Mouse (Mus musculus) kidney, embryonic 16.5 days (tissue): ENCODE data around the gene Gm10401. TPM values are rescaled to one million over a fixed set of nuclear protein-coding genes. Genes with fewer than 3 reads are reported as not detected.

Experiments
- ATAC-seq: fragments of 200-750 bp; cut with Nextera tagmentation; 2 replicates; pipeline ENCODE4 v1.8.0; 2017; ENCODE audit warnings: moderate TSS enrichment; ENCODE audit not compliant: low FRiP score, low TSS enrichment
- H3K27ac ChIP-seq: fragments of 300-500 bp; sonication (generic); 2 replicates; pipeline ENCODE4 v1.5.1; 2014; ENCODE audit warnings: low read length
- H3K27me3 ChIP-seq: fragments of 300-500 bp; sonication (generic); 2 replicates; pipeline ENCODE4 v1.6.1; 2014; ENCODE audit warnings: low read length, control low read depth, mixed read lengths; ENCODE audit not compliant: insufficient read depth
- H3K36me3 ChIP-seq: fragments of 300-500 bp; sonication (generic); 2 replicates; pipeline ENCODE4 v1.6.1; 2014; ENCODE audit warnings: low read length, control low read depth, mixed read lengths; ENCODE audit not compliant: insufficient read depth
- H3K4me1 ChIP-seq: fragments of 300-500 bp; sonication (generic); 2 replicates; pipeline ENCODE4 v1.6.1; 2014; ENCODE audit warnings: low read length, control low read depth, mixed read lengths; ENCODE audit not compliant: insufficient read depth
- H3K4me2 ChIP-seq: fragments of 300-500 bp; sonication (generic); replicated peaks from 2 replicates; pipeline ENCODE4 v1.6.1; 2014; ENCODE audit warnings: low read depth, low read length
- H3K4me3 ChIP-seq: fragments of 300-500 bp; sonication (generic); 2 replicates; pipeline ENCODE4 v1.5.1; 2014; ENCODE audit warnings: mild to moderate bottlenecking, low read length
- H3K9ac ChIP-seq: fragments of 300-500 bp; sonication (generic); replicated peaks from 2 replicates; pipeline ENCODE4 v1.6.1; 2014; ENCODE audit warnings: low read length
- H3K9me3 ChIP-seq: fragments of 300-500 bp; sonication (generic); 2 replicates; pipeline ENCODE4 v1.6.1; 2016; ENCODE audit warnings: low read length, control low read depth
- WGBS: fragments of 180-500 bp; shearing (Covaris S2); extraction: QIAGEN DNeasy Blood & Tissue Kit; methylation state at CpG from one replicate; pipeline ENCODE4 v1.1.7; 2014; 5-methylcytosine and 5-hydroxymethylcytosine counted together
- polyA plus RNA-seq: library from polyadenylated mRNA; unstranded; fragments of >200 nt; fragmentation: Nextera tagmentation; extraction: Ambion mirVana; gene quantifications from 2 replicates; pipeline ENCODE4 v1.2.1, GENCODE M21; 2015

The Gm10401 gene
- polyA plus RNA-seq = 28.2 and 34.7 TPM in 2 replicates

DNA sequence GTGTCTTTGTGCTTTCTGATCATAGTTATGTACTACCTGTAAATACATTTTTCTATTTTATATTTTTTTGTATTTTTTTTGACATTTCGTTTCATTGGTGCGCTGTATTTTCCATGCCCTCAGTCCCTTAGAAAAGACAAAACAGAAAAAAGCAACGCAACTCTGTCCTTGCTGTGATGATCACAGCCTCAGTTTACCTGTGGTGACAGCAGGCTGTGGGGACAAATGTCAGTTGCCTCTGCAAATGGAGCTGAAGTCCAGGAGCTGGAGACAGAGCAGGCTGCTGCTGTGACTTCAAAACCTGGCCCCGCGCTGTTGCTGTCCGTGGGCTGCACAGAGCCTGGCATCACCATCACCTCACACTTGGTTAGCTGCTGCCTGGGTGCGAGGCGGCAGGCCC lies at the start of gene Gm10401:
TSS of gene Gm10401 (minus strand) at position 101 of the 400 bp plus-strand sequence.
- WGBS = 98% methylated on average over 8 of the region's 8 CpGs
- H3K9me3 ChIP-seq = no peaks in the 10 kb centered on the region
- no peak within 1 kb of the TSS for H3K27ac ChIP-seq
- no peak for ATAC-seq
- no peaks in the 10 kb centered on the region for H3K27me3 ChIP-seq
- no peak within 1 kb of the TSS for H3K4me3 ChIP-seq
- H3K4me2 ChIP-seq = no peak within 1 kb of the TSS
- H3K4me1 ChIP-seq = no peaks in the 10 kb centered on the region
- peaks cover 54% of the 10 kb centered on the region for H3K36me3 ChIP-seq
- no peak within 1 kb of the TSS for H3K9ac ChIP-seq

DNA sequence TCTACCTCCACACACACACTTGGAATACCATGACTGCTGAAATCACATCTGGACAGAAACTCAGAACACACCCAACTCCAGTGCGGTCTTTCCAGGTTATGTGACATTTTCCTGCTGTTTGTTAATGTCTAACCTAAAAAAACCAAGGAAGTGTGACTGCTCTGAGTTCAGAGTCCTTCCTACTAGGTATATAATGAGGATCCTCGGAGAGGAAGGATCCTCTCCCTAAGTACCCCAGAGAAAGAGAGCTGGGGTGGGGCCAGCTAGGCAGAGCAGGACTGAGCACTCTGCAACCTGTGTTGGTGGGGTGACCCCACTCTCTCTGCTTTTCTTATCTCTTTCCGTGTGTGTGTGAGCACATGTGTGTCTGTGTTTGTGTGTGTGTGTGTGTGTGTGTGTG lies 49.3 kb upstream of the Gm10401 start:
- H3K9ac ChIP-seq = no peak overlapping the region
- peaks cover 56% of the 10 kb centered on the region for H3K36me3 ChIP-seq
- no peak overlapping the region for H3K4me3 ChIP-seq
- WGBS = 69% methylated on average over 3 of the region's 3 CpGs
- H3K9me3 ChIP-seq = 0 out of 2 replicates have a peak, but pooled peaks cover 3% of the 10 kb centered on the region
- H3K27ac ChIP-seq = no peak overlapping the region
- H3K4me1 ChIP-seq = peaks cover 40% of the 10 kb centered on the region
- H3K4me2 ChIP-seq = no peak overlapping the region
- no peaks in the 10 kb centered on the region for H3K27me3 ChIP-seq
- no peak for ATAC-seq

DNA sequence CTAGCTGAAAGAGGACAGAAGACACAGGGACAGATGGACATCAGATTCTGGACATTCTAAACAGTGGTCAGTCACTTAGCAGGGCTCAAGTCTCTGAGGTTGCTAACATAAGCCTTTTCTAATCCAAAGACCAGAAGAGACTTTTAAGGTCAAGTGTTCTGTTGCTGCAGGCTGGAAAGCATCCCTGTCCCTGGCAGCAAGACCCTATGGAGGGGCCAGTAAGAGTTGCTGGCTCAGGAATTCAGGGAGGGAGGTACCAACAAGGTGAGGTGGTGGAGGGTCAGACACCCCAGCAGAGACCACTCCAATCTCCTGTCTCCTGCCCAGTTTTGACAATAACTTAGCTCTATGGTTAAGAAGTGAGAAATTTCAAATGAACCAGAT lies 48.6 kb upstream of the Gm10401 start:
- no peak overlapping the region for H3K27ac ChIP-seq
- H3K4me3 ChIP-seq = no peak overlapping the region
- peaks cover 56% of the 10 kb centered on the region for H3K36me3 ChIP-seq
- H3K9ac ChIP-seq = no peak overlapping the region
- H3K27me3 ChIP-seq = no peaks in the 10 kb centered on the region
- ATAC-seq = no peak
- no peak overlapping the region for H3K4me2 ChIP-seq
- H3K9me3 ChIP-seq = 0 out of 2 replicates have a peak, but pooled peaks cover 3% of the 10 kb centered on the region
- H3K4me1 ChIP-seq = peaks cover 33% of the 10 kb centered on the region

DNA sequence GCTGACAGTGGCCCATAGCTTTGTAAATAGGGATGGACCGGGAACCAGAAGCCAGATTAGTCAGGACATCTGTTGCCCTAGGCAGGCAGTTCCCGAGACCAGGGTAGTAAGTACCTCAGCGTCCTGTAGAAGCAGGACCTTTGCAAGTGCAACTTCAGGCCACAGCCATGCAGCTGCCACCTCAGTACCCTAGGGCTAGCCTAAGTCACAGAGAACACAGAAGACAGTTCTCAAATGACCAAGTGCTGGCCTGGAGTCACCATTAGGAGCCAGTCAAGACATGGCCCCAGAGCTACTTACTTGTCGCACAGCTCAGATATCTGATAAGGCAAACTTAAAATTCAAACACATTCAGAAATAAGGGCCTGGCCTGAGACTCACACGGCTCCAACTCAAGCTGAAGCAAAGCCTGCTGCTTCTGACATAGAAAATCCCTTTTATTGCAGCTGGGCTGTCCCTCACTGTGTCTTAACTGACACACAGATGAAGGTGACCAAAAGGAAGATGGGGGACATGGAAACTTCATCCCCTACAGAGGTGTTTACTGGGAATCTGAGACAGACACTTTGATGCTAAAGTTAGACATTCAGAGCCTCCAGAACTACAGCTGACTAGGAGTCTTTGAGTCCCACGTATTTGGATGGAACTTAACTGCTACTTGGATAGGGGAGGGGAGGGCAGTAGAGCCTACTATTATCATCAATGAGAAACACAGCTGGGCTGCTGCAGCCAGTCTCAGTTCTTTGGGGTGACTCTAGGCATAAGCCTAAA lies 48.1 kb upstream of the Gm10401 start:
- 71% methylated on average over 6 of the region's 6 CpGs for WGBS
- Histone ChIP-seq H3K9ac (no peak overlapping the region), H3K27ac (no peak overlapping the region), H3K9me3 (0 out of 2 replicates have a peak, but pooled peaks cover 3% of the 10 kb centered on the region), H3K4me3 (no peak overlapping the region), H3K4me2 (no peak overlapping the region), H3K4me1 (peaks cover 28% of the 10 kb centered on the region), H3K27me3 (no peaks in the 10 kb centered on the region), H3K36me3 (peaks cover 56% of the 10 kb centered on the region)
- no peak for ATAC-seq

DNA sequence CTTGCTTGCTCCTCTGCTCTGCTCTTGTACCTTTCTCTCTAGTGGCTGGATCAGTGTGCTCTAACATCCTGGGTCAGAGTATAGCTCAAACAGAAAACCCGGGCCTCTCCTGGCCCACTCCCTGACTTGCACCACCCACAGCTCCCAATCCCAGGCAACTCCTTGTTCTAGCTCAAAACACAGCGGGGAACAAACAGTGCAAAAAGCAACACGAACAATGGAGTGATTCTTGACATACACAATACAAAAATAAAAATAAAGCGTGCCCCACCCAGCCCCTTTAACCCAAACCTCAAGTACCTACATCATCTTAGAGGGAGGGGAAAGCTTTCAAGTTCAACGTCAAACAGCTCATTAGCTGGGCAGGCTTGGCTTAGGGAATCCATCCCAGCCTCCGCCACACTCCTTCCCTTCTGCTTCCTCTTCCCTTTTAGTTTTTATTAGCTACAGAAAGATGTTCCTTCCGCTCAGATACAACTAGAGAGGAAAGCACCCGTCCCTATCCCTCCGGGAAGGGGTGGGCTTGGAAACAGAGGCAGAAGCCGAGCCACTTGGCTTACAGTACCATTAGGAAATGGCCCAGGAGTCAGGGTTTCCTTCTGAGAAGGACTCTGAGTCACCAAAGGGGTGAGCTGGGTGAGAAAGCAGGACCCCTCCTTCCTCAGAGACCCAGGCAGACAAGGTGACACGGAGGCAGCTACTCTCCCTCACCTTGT lies 47.3 kb upstream of the Gm10401 start:
- Histone ChIP-seq H3K9me3 (0 out of 2 replicates have a peak, but pooled peaks cover 3% of the 10 kb centered on the region), H3K27ac (no peak overlapping the region), H3K27me3 (no peaks in the 10 kb centered on the region), H3K4me2 (no peak overlapping the region), H3K36me3 (peaks cover 50% of the 10 kb centered on the region), H3K9ac (no peak overlapping the region), H3K4me1 (peaks cover 23% of the 10 kb centered on the region), H3K4me3 (no peak overlapping the region)
- WGBS = 72% methylated on average over 11 of the region's 11 CpGs
- no peak for ATAC-seq

DNA sequence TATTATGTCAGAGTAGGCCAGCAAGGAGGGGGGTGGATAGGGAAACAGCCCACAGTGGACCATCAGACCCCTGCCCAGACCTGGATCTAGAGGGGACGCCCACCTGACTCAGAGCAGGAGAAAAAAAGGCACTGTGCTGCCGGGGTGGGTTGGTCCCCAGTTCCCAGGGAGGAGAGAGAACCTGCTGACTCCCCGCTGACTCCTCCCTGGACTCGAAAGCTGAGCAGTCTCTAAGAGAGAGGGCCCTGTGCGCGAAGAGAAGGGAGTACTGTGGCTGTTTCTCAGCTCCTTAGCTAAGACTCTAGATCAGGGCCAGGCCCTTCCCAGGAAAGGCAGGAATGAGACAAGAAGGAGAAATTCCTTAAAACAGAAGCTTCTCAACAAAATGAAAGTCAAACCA lies 46.4 kb upstream of the Gm10401 start:
- Histone ChIP-seq H3K36me3 (peaks cover 40% of the 10 kb centered on the region), H3K9me3 (0 out of 2 replicates have a peak, but pooled peaks cover 2% of the 10 kb centered on the region), H3K4me1 (peaks cover 18% of the 10 kb centered on the region), H3K27ac (no peak overlapping the region), H3K27me3 (no peaks in the 10 kb centered on the region), H3K4me2 (no peak overlapping the region), H3K9ac (no peak overlapping the region; the same call in 1 of the 2 replicates), H3K4me3 (no peak overlapping the region)
- no peak for ATAC-seq
- 68% methylated on average over 6 of the region's 6 CpGs for WGBS

DNA sequence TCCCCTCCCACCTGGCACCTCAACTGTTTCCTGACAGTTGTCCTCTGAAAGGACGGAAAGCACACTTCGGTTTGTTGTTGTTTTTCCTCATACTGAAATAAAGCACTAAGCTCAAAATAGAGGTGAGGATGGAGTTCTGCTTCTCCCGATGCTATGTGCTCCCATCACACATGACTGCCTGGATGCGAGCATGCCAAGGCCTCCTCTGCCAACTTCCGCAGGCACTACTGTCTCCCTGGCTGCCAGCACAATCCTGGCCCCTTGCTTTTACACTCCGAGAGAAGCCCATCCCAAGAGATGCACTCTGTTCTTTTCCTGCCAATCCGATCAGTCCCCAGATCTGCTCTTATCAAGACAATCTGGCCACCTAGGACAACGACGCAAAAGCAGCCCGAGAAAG lies 45.5 kb upstream of the Gm10401 start:
- 67% methylated on average over 10 of the region's 10 CpGs for WGBS
- Histone ChIP-seq H3K36me3 (peaks cover 33% of the 10 kb centered on the region), H3K9ac (0 out of 2 replicates have a peak overlapping the region, but pooled peaks have one; percentile 8), H3K27ac (no peak overlapping the region), H3K4me3 (no peak overlapping the region), H3K4me2 (no peak overlapping the region), H3K9me3 (no peaks in the 10 kb centered on the region), H3K27me3 (no peaks in the 10 kb centered on the region), H3K4me1 (peaks cover 18% of the 10 kb centered on the region)
- no peak for ATAC-seq

DNA sequence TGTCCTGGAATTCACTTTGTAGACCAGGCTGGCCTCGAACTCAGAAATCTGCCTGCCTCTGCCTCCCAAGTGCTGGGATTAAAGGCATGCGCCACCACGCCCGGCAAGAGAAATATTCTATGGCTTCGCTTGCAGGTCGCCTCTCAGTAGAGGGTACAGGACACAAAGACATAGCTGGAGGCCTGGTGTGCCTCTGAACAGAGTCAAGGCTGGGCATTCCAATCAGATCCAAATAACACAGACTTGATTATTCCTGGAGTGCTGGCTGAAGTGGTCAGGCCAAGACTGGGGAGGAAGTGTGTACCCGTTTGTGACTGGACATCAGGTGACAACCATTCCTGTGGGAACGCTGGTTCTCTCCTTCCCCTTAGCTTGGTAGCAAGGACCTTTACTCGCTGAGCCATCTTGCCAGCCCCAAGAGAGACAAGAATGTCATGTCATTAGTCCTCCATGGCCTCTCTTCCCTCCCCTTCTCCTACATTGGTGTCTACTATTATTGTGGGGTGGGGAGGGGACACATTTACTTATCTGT lies 44.1 kb upstream of the Gm10401 start:
- H3K9ac ChIP-seq = no peak overlapping the region
- no peak overlapping the region for H3K4me2 ChIP-seq
- no peak overlapping the region for H3K27ac ChIP-seq
- 88% methylated on average over 9 of the region's 9 CpGs for WGBS
- no peak for ATAC-seq
- no peaks in the 10 kb centered on the region for H3K9me3 ChIP-seq
- peaks cover 15% of the 10 kb centered on the region for H3K4me1 ChIP-seq
- peaks cover 20% of the 10 kb centered on the region for H3K36me3 ChIP-seq
- H3K27me3 ChIP-seq = no peaks in the 10 kb centered on the region
- H3K4me3 ChIP-seq = no peak overlapping the region

DNA sequence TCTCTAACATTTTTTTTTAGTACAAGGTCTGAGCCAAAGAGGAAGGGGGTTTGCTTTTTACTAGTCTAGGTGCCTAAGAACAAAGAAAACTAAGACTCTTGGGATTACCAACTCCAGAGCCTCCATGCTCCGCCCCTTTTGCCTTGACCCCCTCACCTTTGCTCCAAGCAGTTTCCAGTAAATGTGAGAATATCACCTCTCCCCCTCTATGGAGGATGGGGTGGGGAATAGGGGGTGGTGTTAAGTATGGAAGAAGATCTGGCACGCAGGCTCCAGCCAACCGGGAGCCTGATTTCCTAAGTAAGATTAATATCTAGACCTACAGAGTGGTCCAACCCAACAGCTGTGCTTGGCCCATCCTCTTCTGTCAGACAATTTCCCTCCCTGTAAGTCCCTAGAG lies 42.6 kb upstream of the Gm10401 start:
- Histone ChIP-seq H3K4me3 (no peak overlapping the region), H3K9me3 (no peaks in the 10 kb centered on the region), H3K27me3 (no peaks in the 10 kb centered on the region), H3K36me3 (peaks cover 5% of the 10 kb centered on the region; the same call in 1 of the 2 replicates), H3K4me1 (peaks cover 8% of the 10 kb centered on the region; the same call in 1 of the 2 replicates), H3K4me2 (no peak overlapping the region), H3K27ac (no peak overlapping the region), H3K9ac (no peak overlapping the region)
- ATAC-seq = no peak
- 50% methylated on average over 3 of the region's 3 CpGs for WGBS
